Mouse (Mus musculus) spleen, adult 10 weeks (tissue): Measurements from ENCODE around the gene Sugct. TPM values are rescaled to one million over a fixed set of nuclear protein-coding genes. Genes with fewer than 3 reads are reported as not detected.

Experiments
- polyA plus RNA-seq: library from polyadenylated mRNA; stranded (reverse); fragments of 350-450 nt; fragmentation: Illumina TruSeq; extraction: RNeasy Lipid Tissue Mini Kit (QIAGEN cat#74804); gene quantifications from one replicate; pipeline ENCODE4 v1.2.3, GENCODE M21; 2015; ENCODE audit warnings: low replicate concordance; ENCODE audit not compliant: insufficient read depth

The Sugct gene
- 2.1 TPM for polyA plus RNA-seq

DNA sequence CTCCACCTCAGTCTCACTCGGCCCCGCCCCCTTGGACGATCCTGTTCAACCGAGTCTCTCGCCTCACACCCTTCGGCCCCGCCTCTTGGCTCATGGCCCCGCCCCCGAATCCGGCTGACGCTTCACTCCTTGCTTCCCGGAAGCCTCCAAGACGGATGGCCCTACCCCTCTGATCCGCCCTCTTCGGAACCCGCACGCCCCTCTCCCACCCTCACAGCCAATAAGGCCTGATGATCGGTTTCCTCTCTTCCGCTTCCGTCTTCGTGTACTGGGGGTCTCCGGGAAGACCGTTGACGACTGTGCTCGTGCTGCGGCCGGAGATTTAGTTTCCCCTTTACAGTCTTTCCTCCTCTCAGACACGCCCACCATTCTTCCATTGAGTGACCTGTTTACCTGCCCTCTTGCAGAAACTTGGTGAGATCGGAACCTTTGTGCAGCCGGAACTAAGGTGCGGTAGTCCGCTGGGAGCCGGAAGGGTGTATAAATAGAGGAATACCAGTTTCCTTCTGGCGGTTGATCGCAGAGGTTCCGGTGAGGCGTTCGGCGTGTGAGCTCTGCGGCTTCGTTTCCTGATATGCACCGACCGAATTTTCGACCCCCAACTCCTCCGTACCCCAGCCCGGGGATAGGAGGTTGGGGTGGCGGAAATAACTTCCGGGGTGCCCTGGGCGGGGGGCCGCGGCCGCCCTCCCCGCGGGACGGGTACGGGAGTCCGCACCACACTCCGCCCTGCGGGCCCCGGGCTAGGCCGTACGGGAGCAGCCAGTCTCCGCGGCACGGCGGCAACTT, at the start of gene Sugct, which contains the start of gene Mplkip:
Gene Sugct (minus strand): TSS at position 643 of the 789 bp plus-strand sequence.
Gene Mplkip (plus strand): TSS at position 282 of the 789 bp plus-strand sequence.

Other genes with a start within 250 kb of the Sugct start
- 64.5 TPM for gene Mplkip, start 361 bp downstream of the Sugct start, polyA plus RNA-seq
- 113 TPM for gene Cdk13, start 109.5 kb upstream of the Sugct start, polyA plus RNA-seq
- gene Rala, start 248.7 kb upstream of the Sugct start, polyA plus RNA-seq, result 68.9 TPM